Mouse (Mus musculus): ENCODE data around the gene Eftud2.

GRCm38 (mm10) chr11:102818121-102819020 is 62.4 kb downstream of the Eftud2 start:
- TF ChIP-seq CTCF (IDR thresholded peaks at IDR 0.05; ENCODE audit: control insufficient read depth, insufficient read depth, insufficient replicate concordance, low read depth, low read length) (no peak), POLR2A (IDR thresholded peaks at IDR 0.05; ENCODE audit: control insufficient read depth, low read depth, low read length) (no peak)
